Mouse (Mus musculus) thymus, adult 2 months (tissue): ENCODE measurements at regions not wholly inside any gene's neighbourhood (a gene's known extent, or its start where the extent isn't known, plus 50 kb on each side); places are given as distances from the start of the nearest gene placed in this dataset.

ENCODE experiments used
- CTCF ChIP-seq: fragments of 200-500 bp; IDR thresholded peaks from 2 replicates; pipeline ENCODE4 v1.5.1; 2012; ENCODE audit warnings: mild to moderate bottlenecking, control low read depth, low read length, moderate library complexity, borderline replicate concordance; ENCODE audit not compliant: control insufficient read depth, poor library complexity, insufficient read depth; ENCODE audit errors: extremely low read depth
- POLR2A ChIP-seq: fragments of 200-500 bp; IDR thresholded peaks from 2 replicates; pipeline ENCODE4 v1.6.1; 2012; ENCODE audit warnings: mild to moderate bottlenecking, low read length, control low read depth, moderate library complexity; ENCODE audit not compliant: control insufficient read depth, poor library complexity, insufficient read depth; ENCODE audit errors: extremely low read depth

- TF ChIP-seq CTCF (no peak), POLR2A (no peak)
Observed at GRCm38 (mm10) chr12:54288041-54288502, 84.4 kb upstream of the Egln3 start.
